Mouse (Mus musculus): ENCODE data around the gene Vdac1.

Vdac1 gene

DNA sequence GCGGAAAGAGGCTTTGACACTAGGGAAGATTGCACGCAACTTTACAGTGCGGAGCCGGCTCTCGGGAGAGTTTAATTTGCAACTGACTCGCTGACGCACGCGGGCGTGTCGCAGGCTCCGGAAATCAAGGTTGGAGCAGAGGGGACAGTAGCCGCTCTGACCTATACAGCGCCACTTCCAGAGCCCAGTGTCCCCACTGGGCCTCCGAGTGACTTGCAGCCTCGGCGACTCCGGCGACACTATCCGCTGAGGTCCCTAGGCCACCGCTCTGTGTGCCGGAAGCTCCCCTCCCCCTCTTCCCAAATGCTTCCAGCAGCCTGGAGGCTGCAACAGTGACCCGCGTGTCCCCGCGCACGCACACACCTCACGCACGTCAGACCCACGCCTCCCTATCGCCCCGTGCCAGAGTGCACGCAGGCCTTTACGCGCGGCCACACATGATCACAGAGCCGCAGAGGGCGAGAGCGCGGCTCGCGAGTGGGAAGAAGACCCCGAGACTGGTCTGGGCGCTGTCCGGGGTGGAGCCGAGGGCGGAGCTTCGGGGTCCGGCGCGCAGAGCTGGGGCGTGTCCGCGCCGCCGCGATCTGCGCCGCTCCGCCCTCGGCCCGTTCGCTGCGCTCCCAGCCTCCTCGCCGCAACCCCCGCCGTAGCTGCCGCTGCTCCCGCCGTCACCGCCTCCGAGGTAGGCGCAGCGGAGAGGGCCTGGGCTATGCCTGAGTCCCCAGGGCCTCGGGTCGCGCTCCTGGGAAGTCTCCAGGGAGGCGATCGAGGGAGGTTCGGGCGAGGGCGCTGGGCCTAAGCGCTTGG lies at the start of gene Vdac1:
TSS of gene Vdac1 (plus strand) at position 390 of the 807 bp plus-strand sequence.
- peak; percentile 91 for DNase-seq (ENCODE audit: low read depth, low spot score)

- no peak for DNase-seq (ENCODE audit: low read depth, low spot score)
Measured at GRCm38 (mm10) chr11:52314102-52314793, 46.4 kb upstream of the Vdac1 start.

DNA sequence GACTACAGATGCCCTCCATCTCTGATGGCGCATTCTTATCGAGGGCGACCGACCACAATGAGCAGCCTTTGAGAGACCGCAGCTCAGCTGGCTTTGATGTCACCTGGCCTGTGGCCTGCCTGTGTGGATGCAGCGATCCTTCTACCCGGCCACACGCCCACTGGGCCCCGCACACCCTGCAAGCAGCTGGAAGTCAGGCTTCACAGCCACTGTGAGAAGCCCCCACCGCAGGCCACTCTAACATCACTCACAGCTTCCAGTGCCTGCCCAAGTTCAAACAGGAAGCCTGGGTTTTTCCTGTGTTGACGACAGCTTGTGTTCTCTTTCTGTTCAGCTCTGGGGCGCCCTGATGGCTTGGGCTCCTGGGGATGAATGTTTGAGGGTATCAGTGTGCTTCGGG lies 42.2 kb upstream of the Vdac1 start:
- DNase-seq (ENCODE audit: low read depth, low spot score) = no peak

DNA sequence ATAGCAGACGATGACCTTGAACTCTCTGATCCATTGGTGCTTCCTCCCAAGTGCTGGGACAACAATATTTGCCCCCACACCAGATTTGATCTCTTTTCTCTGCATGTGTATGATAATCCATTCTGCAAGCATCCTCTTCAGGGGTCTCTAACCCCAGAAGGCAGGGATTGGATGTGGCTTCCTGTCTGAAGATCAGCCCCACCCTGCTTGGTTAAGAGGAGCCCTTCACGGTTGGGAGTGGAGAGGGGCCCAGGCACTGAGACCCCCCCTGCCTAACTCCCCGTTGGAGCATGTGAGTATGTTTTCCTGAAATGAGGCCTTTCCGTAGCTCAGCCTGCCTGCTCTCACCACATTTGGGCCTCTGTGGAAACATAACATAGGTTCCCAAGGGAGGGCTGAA lies 41.0 kb upstream of the Vdac1 start:
- DNase-seq (ENCODE audit: low read depth, low spot score) = no peak

DNA sequence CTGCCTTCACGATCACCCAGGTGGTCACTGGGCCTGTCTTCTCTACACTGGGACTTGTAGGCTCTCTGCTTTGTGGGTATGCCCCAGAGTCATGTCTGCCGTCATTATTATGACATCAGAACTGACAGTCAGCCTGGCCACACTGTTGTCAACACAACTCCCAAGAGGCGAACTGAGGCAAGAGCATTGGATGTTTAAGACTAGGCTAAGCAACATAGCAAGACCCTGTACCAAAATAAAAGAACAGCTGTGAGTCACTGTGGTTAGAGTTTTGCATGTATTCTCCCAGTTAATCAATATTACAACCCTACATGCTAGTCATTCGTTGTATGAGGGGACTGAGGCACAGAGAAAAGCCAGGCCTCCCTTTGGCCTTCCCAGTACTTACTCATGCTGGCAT lies 40.1 kb upstream of the Vdac1 start:
- no peak for DNase-seq (ENCODE audit: low read depth, low spot score)

DNA sequence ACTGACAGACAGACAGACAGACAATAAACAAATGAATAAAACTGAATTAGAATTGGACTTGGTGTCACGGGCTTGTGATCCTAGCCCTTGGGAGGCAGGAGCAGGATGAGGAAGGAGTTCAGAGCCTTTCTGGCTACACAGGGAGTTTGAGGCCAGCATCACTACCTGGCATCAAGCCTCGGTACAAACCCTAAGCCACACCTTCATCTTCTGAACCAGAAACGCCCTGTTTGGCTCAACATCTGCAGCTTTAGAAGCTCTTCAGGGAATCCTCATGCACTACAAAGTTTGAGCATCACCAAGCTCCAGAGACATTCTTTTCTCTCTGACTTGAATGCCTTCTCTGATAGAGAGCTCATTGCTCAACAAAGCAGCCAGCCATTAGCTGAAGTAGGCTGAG lies 39.1 kb upstream of the Vdac1 start:
- no peak for DNase-seq (ENCODE audit: low read depth, low spot score)

GRCm38 (mm10) chr11:52324442-52325367 lies 36.0 kb upstream of the Vdac1 start:
- no peak for DNase-seq (ENCODE audit: low read depth, low spot score)

GRCm38 (mm10) chr11:52327313-52327712 lies 33.3 kb upstream of the Vdac1 start:
- DNase-seq (ENCODE audit: low read depth, low spot score) = no peak

DNA sequence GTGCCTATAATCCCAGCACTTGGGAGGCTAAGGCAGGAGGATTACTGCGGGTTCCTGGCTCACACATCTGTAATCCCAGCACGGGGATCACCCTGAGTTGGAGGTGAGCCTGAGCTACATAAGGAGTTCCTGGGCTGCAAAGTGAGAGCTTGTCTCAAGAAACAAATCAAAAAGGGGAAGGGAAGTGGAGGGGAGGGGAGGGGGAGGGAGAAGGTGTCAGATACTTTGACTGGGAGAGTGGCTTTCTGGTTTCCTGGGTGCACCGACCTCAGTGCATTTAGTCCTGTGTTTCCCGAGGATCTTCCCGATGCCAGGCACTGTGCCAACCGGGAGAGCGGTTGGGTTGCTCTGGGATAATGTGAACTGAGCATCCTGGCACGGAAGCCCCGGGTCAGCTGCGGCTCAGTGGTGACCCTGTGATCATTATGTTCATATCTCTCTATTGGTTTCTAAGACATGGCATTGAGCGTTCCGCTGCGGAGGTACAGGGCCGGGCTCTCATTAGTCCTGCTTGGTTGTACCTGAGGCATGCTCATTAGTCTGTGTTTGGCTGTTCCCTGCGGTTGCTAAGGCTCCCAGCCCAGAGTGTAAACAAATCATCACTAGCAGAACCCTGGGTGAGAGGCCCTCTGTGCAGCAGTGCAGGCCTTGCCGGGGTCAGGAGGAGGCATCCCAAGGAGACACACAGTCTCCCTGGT lies 28.1 kb upstream of the Vdac1 start:
- DNase-seq (ENCODE audit: low read depth, low spot score) = no peak

- no peak for DNase-seq (ENCODE audit: low read depth, low spot score)
Measured at GRCm38 (mm10) chr11:52333616-52334015, 27.0 kb upstream of the Vdac1 start.

DNA sequence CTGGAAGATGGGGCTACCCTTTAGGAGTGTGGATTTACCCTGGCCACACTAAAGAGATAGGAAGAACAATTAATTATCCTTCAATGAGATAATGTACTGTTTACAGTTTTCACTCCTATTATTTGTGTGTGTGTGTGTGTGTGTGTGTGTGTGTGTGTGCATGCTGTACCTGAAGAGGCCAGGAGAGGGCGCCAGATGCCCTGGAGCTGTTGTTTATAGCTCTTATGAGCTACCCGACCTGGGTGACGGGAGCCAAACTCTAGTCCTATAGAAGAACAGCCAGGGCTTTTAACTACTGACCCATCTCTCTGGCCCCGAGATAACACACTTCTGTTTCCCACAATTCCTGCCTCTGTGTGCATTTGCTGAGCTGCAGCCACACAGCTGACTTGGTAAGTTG lies 25.4 kb upstream of the Vdac1 start:
- DNase-seq (ENCODE audit: low read depth, low spot score) = no peak

GRCm38 (mm10) chr11:52335924-52336323 lies 24.7 kb upstream of the Vdac1 start:
- DNase-seq (ENCODE audit: low read depth, low spot score) = peak; percentile 26

DNA sequence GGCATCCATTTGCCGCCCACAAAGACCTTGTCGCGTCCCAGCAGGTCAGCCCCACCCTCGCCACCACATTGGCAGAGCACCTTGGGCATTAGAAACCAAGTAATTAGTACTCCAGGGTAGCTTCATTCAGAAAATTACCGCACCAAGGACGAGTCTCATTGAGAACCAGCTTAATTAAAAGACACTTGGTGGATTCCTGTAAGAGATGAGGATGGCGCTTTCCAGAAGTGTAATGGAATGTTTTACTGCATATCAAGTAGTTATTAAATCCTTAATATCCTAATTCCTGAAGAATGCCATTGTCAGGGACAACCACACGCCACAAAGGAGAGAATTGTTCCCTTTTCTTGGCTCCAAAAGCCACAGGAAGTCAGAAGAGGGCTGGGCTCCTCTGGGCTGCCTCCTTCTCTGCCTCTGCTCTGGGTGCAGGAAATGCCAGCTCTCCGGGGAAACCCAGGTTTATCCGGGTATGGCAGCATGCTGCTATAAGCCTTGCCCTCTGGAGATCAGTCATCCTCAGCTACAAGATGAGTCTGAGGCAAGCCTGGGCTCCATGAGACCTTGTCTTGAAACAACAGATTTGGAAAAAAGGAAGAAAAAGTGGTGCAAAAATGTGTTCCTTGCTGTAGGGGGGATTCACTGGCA lies 22.9 kb upstream of the Vdac1 start:
- DNase-seq (ENCODE audit: low read depth, low spot score) = no peak

DNA sequence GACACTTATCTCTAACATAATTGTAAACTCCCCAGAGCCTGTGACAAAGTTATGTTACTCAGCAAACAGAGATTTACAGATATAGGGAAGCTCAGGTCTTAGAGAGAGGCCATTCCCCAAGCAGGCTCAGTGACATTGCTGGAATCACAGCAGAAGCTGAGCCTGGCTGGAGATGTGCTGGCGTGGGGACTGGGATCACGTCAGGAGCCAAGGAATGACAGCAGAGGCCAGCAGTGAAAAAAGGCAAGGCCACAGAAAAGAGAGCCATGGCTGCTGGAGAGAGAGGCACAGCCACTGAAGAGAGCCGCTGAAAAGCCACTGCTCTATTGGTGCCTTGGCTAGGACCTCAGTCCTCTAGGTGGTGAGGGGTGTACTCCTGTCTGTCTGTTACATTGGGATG lies 22.3 kb upstream of the Vdac1 start:
- no peak for DNase-seq (ENCODE audit: low read depth, low spot score)

- DNase-seq (ENCODE audit: low read depth, low spot score) = no peak
Measured at GRCm38 (mm10) chr11:52339098-52339497, 21.6 kb upstream of the Vdac1 start.

GRCm38 (mm10) chr11:52339512-52339911 lies 21.1 kb upstream of the Vdac1 start:
- DNase-seq (ENCODE audit: low read depth, low spot score) = no peak

- DNase-seq (ENCODE audit: low read depth, low spot score) = no peak
Measured at GRCm38 (mm10) chr11:52340123-52340864, 20.4 kb upstream of the Vdac1 start.

DNA sequence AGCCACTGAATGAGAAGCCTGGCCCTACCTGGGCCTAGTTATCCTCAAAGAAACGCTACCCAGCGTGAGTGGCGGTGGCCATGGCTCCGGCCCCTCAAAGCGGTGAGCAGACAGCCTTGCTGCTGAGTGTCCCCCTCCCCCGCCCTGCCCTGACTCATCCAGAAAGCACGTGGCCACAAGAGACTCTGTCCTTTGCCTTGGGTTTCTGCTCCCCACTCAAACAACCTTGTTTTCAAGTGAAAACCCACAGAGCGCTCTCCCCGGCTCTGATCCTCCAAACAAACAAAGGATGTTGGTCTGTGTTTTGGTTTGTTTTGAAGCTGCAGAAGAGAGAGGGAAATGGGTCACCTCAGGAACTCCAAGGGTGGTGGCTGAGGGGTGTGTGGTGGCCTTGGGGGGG lies 19.7 kb upstream of the Vdac1 start:
- no peak for DNase-seq (ENCODE audit: low read depth, low spot score)

DNA sequence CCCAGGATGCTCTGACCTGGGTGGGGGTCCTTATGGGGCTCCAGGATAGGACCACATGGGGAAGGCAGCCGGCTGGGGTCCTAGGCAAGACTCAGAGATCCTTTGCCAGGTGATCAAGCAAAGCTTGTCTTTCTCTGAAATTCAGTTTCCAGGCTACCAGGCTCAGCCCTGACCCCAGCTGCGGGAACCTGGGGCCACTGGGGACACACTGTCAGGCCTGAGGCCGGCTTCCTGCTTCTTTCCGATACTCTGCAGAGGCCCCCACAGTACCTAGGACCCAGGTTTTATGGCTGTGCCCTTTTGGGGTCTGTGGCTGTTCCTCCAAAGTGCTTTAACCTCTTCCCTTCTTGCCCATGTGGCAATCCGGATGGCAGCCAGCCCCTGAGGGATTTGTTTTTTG lies 19.2 kb upstream of the Vdac1 start:
- DNase-seq (ENCODE audit: low read depth, low spot score) = no peak

- DNase-seq (ENCODE audit: low read depth, low spot score) = no peak
Measured at GRCm38 (mm10) chr11:52342296-52342695, 18.4 kb upstream of the Vdac1 start.
